Mouse (Mus musculus) mouse trophoblast stem cell (cell line): ENCODE measurements around the gene Nav1.

Experiments used
- in situ Hi-C, 2 experiments: fragments of 300-500 bp; cut with MseI, MboI; formaldehyde crosslinking; loops; 2 replicates in 1 of 2; 3 replicates in 1 of 2; pipeline ENCODE4 v1.15.1; 2025

The Nav1 gene

DNA sequence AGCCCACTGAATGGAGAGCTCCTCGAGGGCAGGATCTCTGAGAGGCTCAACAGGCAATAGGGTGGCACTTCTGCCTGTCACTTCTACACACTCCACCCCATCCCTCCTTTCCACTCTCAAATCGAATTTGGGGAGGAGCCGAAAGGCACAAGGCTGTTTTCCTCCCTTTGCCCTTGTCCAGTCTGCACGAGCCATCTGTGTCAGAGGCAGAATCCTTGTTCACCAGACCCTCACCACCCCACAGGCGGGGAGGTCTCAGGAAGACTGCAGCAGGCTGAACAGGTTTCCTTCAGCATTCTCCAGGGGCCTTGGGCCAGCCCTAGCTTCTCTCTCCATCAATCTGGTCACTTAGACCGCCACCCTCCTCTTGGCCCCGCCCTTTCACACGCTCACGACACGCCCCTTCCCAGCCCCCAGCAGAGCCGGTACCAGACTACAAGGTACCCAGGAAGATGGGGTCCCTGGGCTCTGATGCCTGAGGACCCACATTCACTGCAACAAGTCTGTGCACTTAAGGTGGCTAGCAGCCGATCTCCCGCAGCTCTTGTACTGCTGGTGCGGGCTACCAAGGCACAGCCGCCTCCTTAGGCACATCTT lies 23.9 kb downstream of the Nav1 start:
- in situ Hi-C loops: no loop called here

DNA sequence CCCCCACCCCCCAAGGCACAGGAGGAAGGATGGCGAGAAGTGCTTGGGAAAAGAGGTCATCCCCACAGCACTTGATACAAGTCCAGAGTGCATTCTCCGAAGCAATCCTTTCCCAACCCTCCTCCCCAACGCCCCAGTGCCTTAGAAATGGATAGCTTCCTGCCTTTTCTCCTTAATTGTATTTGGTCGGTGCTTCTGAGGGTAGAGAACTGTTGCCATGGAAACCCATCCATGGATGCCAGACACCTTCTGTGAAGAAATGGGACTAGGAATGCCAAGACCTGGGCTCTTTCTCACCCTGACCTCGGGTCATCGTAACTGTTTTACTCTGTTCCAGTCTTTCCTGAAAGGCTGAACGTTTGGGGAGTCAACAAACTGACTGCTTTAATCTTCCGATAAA lies 26.1 kb downstream of the Nav1 start:
- in situ Hi-C loops: no loop called here

DNA sequence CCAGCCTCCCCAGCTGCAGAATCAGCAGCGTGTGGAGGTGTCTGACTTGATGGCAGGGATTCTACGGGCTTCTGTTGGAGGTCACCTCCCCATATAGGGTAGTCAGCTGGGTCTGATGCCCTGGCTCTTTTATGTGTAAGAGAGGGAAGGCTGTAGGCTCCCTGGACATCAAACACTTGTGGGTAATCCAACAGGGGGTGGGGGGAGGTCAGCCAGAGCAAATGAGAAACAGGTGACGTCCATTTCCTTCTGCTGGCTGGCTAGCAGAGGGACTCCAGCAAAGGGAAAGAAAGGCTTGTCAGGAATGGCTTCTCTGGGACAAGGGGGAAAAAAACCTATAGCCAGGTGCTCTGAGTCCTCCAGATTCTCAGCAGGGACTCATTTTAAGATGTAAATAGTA lies 28.0 kb downstream of the Nav1 start:
- in situ Hi-C loops: no loop called here

DNA sequence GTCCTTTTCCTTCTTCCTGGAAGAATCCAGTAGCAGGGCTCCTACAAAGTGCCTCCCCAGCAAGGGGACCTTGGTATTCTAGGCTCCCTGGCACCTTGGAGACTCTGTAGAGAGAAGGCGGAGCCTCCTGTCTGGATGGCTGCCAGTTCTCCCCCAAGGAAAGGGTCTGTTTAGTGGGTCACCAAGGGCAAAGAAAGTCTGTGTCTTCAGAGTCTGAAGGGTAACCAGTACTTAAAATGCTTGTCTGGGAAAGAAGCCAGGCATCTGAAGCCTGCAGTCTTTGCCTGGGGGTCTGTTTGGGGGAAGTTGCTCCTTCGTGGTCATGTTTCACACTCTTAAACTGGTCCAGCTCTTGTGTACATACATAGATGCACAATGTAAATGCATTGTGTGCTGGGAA lies 29.3 kb downstream of the Nav1 start:
- in situ Hi-C loops: no loop called here

DNA sequence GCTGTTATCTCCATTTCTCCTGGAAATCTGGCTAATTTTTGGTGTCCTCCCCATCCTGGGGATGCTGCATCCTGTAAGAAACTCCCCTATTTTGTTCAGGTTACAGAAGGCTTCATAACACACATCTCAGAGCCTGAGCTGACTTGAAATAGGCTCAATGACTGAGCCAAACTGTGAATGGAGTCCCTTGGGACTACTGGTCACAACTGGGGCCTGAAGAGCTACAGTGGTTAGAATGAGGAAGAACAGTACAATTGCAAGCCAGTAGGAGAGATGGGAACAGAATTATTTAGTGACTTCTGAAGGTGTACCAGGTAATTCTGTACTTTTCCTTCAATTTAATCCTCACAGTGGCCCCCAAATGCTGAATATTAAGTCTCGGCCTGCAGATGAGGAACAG lies 31.7 kb downstream of the Nav1 start:
- in situ Hi-C loops: no loop called here

DNA sequence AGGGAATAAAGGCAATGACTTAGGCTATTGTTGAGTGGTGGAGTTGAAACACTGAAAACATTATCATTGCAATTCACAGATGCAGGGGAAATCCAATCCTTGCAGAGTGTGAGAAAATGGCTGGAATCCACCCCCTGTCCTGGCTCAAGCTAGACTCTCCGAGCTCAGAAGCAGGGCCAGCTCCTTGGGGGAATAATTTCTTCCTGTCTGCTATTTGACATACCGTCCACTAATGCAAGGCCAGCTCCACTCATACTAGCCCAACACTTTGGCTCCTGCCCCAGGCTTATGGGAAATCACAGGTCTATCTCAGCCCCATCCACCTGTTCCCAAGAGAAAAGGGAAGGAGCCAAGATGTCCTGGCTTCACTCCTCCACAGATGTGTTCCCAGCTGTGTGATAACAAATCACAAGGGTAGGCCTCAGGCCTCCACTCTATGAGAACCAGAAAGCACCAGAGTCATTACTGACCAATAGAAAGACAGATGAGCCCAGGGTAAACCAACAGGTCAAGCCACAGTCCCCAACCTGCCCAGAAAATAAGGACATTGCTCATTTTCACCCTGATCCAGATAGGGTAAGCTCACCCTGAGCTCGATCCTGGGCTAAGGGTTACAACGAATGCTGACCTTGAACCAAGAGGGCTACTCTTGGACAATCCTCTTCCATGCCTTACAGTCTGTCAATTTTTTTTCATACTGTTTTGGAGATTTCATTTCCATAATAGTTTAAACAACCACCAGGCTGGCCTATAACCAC lies 32.5 kb downstream of the Nav1 start:
- in situ Hi-C loops: no loop called here

DNA sequence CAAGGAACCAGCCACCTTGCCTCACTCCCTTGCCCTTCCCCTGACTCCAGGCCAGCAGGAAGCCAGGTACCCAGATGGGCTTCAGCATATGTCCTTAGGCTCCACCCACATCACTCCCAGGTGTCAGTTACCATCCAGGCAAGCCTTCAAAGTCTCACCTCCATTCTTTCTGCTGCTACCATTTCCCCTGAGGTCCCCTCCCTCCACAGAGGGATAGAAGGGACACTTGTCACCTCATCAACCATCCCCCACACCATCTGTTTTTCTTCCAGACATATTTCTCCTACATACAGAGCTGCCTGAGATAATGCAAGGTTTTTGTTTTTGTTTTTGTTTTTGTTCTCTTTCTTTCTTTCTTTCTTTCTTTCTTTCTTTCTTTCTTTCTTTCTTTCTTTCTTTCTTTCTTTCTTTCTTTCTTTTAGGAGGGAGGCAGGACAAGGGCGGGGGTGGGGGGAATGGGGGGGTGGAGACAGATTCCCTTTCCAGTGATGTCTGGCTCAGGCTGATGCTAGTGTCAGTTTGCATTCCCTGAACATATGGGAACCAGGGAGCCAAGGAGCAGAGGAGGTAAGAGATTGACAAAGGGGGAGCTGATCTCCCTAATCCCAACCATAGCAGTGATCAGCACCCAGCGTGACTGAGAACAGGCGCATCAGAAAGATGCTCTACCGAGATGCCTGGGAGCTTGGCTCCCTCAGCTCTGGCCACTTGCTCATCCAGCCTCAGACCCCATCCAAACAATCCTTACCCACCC lies 34.8 kb downstream of the Nav1 start:
- in situ Hi-C loops: no loop called here

DNA sequence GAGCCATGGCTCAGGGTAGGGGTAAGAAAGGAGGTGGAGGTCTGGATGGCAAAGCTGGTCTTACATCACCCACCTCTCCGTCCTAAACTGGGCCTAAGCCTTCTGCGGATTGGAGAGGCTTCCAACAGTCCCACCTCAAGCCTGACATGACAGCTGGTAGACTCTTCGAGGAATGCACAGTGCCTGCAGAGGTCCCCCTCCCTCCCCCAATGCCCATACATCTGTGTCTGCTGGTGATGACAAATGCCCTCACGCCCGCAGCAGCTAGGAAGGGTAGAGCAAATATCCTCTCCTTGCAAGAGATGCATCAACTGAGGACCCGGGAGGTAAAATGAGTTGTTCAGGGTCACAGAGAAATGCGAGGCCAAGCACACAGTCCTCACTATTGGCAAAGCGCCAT lies 39.0 kb downstream of the Nav1 start:
- in situ Hi-C loops: no loop called here

DNA sequence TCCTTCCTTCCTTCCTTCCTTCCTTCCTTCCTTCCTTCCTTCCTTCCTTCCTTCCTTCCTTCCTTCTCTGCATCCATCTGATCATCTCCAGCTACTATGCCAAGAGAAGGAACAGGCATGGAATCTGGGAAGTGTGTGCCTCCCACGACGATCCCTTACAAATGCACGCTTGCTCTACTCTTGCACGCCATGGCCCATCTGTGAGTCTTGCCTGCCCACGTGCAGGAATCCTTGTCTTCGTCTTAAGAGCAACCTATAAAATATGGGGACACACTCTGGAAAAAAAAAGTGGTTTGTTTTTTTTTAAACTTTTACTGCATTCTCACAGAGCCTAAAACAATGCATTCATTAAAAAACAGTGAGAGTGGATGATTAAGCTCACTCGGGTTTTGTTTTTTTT lies 40.5 kb downstream of the Nav1 start:
- in situ Hi-C loops: no loop called here

DNA sequence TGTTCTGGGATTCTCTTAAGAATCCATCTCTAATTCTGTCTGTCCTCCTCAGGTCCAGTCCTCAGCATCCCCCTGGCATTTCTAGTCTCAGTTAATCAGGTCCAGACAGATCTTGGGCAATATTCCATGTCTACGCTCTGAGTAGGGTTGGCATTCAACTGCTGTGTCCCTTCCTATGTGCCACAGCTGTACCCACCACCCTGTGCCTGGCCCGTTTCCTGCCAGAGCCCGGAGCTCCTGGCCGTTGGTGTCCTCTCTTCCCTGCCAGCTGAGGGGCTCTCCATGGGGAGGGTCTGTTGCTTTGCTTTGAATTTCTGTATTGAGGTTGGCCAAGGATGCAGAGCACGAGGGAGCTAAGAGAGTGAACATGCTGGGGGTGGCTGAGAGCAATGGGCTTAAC lies 41.3 kb downstream of the Nav1 start:
- in situ Hi-C loops: no loop called here

DNA sequence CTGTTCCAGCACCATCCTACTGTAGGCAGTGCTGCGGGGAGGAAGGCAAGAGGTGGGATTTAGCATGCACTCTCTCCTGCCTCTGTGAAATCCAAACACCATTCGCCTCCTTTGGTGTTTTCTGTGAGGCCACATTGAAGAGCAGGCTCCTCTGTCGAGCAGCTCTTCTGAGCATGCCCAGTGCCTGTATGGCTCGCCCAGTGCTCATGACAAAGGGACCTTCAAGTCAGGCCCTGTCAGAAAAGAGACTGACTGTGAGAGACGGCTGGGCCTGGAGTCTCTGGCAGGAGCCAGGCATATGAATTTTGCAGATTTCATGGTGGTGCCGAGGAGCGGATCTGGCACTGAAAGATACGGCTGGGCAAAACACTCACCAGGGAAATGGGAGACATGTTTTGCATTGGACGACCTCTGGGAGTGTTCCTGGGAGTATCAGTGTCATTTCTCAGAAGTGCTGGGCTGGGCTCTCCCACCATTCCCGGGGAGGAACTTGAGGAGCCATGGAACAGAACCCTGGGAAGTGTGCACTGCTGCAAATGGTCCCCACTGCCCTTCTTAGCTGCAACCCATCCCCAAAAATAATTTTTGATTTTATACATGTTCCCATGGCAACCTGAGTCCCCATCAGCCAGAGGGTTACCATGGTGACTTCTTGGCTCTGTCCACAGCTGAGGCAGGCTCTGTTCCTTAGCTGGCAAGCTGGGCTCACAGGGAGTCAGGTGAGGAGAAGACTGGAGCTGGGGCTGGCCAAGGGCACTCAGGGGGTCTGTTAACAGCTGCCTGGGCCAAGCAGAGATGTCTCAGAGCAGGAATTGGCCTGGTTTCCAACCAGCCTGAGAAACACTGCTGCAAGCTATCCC lies 42.2 kb downstream of the Nav1 start:
- in situ Hi-C loops: no loop called here

DNA sequence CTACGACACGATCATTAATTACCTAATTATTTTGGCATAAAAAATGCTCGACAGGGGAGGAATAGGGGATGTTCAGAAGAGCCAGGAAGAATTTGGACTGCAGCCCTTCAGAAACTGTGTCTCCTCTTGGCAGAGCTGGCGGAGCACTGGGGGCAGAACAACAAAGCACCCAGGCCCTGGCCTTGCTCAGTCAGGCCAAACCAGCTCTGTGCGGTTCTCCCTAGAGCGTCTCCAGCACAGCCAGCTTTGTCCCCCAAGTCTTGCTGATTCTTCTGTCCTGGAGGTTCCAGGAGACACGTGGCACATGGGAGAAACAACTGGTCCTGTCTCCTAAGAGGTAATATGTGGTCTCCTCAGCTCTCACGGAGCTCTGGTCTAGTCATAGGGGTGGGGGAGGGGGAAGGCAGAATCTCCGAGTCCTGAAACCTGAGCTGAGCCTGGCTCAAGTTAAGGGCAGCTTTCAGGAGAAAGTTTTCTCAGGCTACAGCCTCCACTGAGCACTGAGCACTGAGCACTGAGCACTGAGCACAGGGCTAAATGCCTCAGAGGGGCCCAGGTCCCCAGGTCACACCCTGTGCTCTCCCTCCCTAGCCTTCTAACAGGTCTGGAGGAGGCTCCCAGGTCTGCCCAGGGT lies 43.2 kb downstream of the Nav1 start:
- in situ Hi-C loops: no loop called here

DNA sequence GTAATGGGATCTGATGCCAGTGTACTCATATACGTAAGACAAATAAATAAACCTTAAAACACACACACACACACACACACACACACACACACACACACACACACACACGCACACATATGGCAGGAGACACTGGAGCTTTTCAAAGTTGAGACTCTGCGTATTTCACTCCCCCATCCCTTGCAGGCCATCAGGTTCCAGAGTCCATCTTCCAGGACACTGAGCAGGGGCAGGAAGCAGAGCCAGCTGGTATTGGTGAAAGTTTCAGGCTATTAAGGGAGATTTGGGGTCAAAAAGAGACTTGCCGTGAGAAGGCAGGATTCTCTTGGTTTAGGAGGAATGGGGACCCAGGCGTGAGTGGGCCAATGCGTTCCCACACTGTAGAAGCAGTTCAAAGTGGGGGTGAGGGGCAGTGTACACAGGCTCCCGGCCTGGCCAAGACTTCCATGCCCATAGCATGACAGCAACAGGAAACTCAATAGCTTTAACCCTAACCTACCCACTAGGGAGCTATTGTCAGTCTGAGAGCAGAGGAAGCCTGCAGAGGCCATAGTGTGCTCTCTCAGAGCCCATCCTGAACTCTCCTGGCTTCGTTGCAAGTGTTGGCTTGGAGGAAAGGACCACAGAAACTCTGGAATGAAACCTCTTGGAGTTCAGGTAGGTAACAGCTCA lies 44.0 kb downstream of the Nav1 start:
- in situ Hi-C loops: no loop called here

DNA sequence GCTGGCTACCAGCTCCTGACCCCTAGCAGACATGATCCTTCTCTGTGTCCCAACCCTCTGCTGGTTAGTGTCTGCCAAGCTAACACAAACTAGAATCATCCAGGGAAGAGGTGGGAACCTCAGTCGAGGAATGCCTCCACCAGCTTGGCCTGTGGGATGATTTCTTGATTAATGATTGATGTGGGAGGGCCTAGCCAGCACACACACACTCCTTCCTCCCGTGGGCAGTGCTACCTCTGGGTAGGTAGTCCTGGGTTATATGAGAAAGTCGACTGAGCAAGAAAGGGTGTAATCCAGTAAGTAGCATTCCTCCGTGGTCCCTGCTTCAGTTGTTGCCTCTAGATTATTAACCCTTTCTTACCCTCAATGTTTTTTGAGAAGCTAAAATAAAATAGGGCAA lies 45.0 kb downstream of the Nav1 start:
- in situ Hi-C loops: no loop called here

DNA sequence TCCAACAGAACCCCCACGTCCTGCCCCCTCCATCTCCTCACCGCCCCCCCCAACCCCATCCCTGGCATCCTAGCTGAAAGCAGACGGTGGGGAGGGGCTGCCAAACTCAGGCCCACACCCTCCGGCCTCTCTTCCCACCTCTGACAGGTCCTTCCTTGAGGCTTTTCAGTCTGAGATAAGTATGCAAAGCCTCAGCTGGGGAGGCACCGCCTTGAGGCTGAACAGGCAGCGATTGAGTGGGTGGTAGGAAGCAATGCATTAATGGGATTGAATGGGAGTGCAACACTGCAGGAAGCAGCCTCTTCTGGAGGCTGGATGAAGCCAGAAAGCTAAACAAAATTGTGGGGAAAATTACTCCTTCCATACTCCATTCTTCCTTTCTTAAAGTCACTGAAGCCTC lies 45.8 kb downstream of the Nav1 start:
- in situ Hi-C loops: no loop called here

DNA sequence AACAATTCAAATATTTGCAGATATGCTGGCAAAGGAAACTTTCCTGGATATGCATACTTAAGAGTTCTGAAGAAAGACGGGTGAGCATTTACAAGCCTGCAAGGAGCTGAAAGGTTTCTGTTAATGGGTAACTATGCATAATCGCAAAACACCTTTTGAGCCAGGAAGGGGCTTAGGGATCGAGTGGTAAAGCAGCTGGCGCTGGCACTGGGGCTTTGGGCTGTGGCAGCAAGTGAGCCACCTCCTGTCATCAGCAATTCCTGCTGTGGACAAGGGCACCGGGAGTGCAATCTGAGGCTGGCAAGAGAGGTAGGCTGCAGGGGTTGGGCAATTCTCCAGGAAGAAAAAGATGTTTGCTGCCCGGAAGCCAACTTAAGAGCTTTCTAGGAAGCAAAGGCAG lies 49.1 kb downstream of the Nav1 start:
- in situ Hi-C loops: no loop called here

DNA sequence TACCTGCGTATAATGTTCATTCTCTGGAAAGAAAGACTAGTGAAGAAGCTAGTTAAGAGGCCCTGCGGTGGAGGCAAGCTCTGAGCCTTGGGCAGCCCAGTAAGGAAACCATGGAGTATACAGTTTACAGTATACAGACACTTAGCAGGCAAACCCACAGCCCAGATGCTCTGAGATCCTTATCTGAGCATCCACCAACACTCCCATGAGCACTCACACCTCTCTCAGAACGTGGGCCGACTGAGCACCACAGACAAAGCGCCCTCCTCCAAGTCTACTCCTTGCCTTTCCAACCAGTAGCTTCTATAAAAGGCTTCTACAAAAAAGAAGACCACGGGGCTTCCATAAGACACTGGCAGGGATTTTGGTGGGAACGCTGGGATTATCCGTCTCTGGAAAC lies 51.2 kb downstream of the Nav1 start:
- in situ Hi-C loops: no loop called here

DNA sequence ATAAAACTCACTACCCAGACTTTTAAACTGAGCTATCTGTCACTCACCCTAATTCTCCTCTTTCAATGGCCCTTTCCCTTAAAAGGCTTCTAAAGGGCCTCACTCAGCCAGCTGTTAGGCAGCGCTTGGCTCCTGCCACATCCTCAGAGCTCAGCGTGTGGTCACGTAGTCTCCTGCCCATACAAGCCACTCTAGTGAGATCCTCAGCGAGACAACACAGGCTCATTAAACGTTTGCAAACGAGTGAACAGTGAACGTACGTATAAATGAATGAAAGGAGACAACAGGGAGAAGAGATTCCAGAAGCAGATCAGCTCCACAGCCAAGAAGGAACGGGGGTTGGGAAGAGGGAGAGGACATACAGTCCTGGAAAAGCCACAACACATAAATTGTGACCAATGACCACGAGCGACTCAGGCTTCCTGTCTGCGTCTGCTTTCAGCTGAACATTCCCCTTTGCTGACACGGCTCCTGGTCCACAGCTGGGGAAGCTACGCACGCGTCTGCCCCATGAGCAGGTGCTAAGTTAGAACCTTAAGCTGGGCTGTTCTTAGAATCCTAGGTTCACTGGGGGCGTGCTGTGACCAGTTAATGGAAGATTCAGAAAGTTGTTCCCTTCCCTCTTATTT lies 52.3 kb downstream of the Nav1 start:
- in situ Hi-C loops: no loop called here

DNA sequence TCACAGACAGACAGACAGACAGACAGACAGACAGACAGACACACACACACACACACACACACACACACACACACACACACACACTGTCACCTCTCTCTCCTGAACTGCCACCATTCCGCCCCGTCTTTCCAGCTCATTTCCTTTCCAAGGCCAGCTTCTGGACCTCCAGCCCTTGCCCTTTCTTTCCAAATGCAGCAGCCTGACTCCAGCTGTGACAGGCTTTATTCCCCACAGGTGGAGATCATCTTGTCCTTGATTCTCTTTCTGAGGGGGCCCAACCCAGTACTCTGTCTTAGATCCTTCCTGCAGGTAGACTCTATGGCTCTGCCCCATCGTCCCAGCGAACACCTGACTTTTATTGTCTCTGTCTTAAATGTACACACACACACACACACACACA lies 53.5 kb downstream of the Nav1 start:
- in situ Hi-C loops: no loop called here

DNA sequence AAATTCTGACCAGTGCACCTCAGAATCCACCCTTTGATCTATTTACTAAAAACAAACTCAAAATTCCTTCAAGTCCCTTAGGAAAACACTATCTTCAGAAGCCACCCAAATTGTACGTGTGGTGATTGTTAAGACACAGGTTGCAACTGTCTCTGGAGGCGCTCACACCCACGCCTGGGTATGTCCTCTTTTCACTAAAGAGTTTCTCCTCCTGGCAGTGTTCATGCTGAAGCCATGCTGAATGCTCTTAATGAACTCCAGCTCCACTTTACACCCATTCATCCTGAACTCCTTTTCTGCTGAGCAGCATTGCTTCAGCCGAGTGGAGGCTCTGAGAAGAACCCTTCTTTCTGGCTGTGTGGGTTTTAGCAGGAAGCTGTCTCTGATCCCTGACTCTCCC lies 53.9 kb downstream of the Nav1 start:
- in situ Hi-C loops: no loop called here

DNA sequence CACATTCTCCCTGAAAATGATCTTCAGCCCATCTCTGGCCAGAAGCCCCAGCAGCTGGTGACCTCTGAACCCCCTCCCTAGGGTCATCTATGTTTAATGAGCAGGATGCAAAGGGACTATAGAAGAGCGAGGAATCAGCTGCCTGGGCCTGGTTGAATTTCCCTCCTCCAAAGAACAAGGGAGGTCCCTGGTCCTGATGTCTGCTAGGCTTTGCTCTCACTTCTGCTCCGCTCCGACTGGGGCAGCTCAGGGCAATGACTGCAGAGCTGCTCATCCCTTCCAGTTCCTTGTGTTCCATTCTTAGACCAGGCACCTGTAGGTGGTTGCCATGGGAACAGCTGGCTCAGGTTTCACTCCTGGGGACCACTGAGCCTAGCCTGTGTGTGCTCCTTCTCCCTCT lies 56.2 kb downstream of the Nav1 start:
- in situ Hi-C loops: no loop called here
